Mouse (Mus musculus): ENCODE measurements around the gene Heatr5a. TPM values are rescaled to one million over a fixed set of nuclear protein-coding genes. Genes with fewer than 3 reads are reported as not detected.

Gene Heatr5a
- total RNA-seq (2021), result 1 to 10 TPM; 7.6 to 9.1 TPM
- long read RNA-seq, experiment 1, partial matches to known transcripts, result 1 of 1 reads
- long read RNA-seq, experiment 1, other reads (novel, unspliced or antisense), result 0 of 1 reads
- long read RNA-seq, experiment 2, partial matches to known transcripts, result 1 of 2 reads
- long read RNA-seq, experiment 2, other reads (novel, unspliced or antisense), result 1 of 2 reads

- peak; percentile 82 to 87 for DNase-seq (ENCODE audit: low spot score in 2 of 2)
These were observed at the start of gene Heatr5a for GRCm38 (mm10) chr12:51971070-51971664. Gene Heatr5a, minus strand, starts transcription at chr12:51971321.

- DNase-seq (ENCODE audit: low spot score in 2 of 2), result no peak
These were observed 43.4 kb upstream of the Heatr5a start for GRCm38 (mm10) chr12:52014494-52015029.

GRCm38 (mm10) chr12:52014044-52014443, 42.9 kb upstream of the Heatr5a start:
- no peak for DNase-seq (ENCODE audit: low spot score in 2 of 2)

- no peak for DNase-seq (ENCODE audit: low spot score in 2 of 2)
These were observed 42.2 kb upstream of the Heatr5a start for GRCm38 (mm10) chr12:52013274-52013673.

GRCm38 (mm10) chr12:52012159-52012558, 41.0 kb upstream of the Heatr5a start:
- no peak for DNase-seq (ENCODE audit: low spot score in 2 of 2)

- DNase-seq (ENCODE audit: low spot score in 2 of 2), result peak in 1 of 2 experiments; percentile 67
These were observed 39.5 kb upstream of the Heatr5a start for GRCm38 (mm10) chr12:52010630-52010961.

- DNase-seq (ENCODE audit: low spot score in 2 of 2), result peak in 1 of 2 experiments; percentile 13
These were observed 39.0 kb upstream of the Heatr5a start for GRCm38 (mm10) chr12:52009928-52010629.

- no peak for DNase-seq (ENCODE audit: low spot score in 2 of 2)
These were observed 35.5 kb upstream of the Heatr5a start for GRCm38 (mm10) chr12:52006633-52006994.

- peak; percentile 94 to 96 for DNase-seq (ENCODE audit: low spot score in 2 of 2)
These were observed 34.9 kb upstream of the Heatr5a start, which contains the start of gene Dtd2 for GRCm38 (mm10) chr12:52005877-52006632. Gene Dtd2, minus strand, starts transcription at chr12:52006501.

GRCm38 (mm10) chr12:52002746-52003145, 31.6 kb upstream of the Heatr5a start:
- no peak for DNase-seq (ENCODE audit: low spot score in 2 of 2)

- DNase-seq (ENCODE audit: low spot score in 2 of 2), result peak; percentile 46 to 91
These were observed 30.4 kb upstream of the Heatr5a start for GRCm38 (mm10) chr12:52001544-52001943.

- DNase-seq (ENCODE audit: low spot score in 2 of 2), result no peak
These were observed 27.3 kb upstream of the Heatr5a start for GRCm38 (mm10) chr12:51998366-51998932.

- DNase-seq (ENCODE audit: low spot score in 2 of 2), result no peak
These were observed 24.8 kb upstream of the Heatr5a start for GRCm38 (mm10) chr12:51995738-51996536.

- no peak for DNase-seq (ENCODE audit: low spot score in 2 of 2)
These were observed 19.5 kb upstream of the Heatr5a start for GRCm38 (mm10) chr12:51990629-51991028.

- no peak for DNase-seq (ENCODE audit: low spot score in 2 of 2)
These were observed 17.4 kb upstream of the Heatr5a start for GRCm38 (mm10) chr12:51988536-51988935.

GRCm38 (mm10) chr12:51985826-51986225, 14.7 kb upstream of the Heatr5a start:
- DNase-seq (ENCODE audit: low spot score in 2 of 2), result no peak

GRCm38 (mm10) chr12:51985163-51985748, 14.1 kb upstream of the Heatr5a start:
- no peak for DNase-seq (ENCODE audit: low spot score in 2 of 2)

- DNase-seq (ENCODE audit: low spot score in 2 of 2), result no peak
These were observed 12.5 kb upstream of the Heatr5a start for GRCm38 (mm10) chr12:51983625-51984024.

GRCm38 (mm10) chr12:51976531-51976930, 5.4 kb upstream of the Heatr5a start:
- DNase-seq (ENCODE audit: low spot score in 2 of 2), result no peak

GRCm38 (mm10) chr12:51974381-51974780, 3.3 kb upstream of the Heatr5a start:
- DNase-seq (ENCODE audit: low spot score in 2 of 2), result no peak

All from layer of hippocampus, postnatal 14 days (tissue).